Mouse (Mus musculus) heart, adult 2 months (tissue): ENCODE data around the gene Alkal2.

Source experiments
- CTCF ChIP-seq: fragments of 200-600 bp; IDR thresholded peaks from 2 replicates; pipeline ENCODE4 v1.8.1; 2022; ENCODE audit warnings: antibody characterized with exemption, mild to moderate bottlenecking, moderate library complexity
- POLR2A ChIP-seq: fragments of 200-500 bp; IDR thresholded peaks from 2 replicates; pipeline ENCODE4 v1.6.1; 2011; ENCODE audit warnings: mild to moderate bottlenecking, low read depth, low read length, control low read depth; ENCODE audit not compliant: insufficient read depth

GRCm38 (mm10) chr12:30888003-30888402 lies 3.9 kb downstream of the Alkal2 start:
- TF ChIP-seq CTCF (no peak), POLR2A (no peak)
